Mouse (Mus musculus) G1E (cell line): ENCODE data around the gene Slc23a2.

Experiments
- CTCF ChIP-seq: IDR thresholded peaks from 2 replicates; pipeline ENCODE4 v1.5.1; 2012; ENCODE audit warnings: low read depth, low read length, inconsistent platforms, mixed read lengths
- POLR2AphosphoS5 ChIP-seq: IDR thresholded peaks from 2 replicates; pipeline ENCODE4 v1.6.1; 2012; ENCODE audit warnings: low read depth, low read length, inconsistent platforms; ENCODE audit not compliant: insufficient replicate concordance

GRCm38 (mm10) chr2:132092722-132093121 is 52.2 kb downstream of the Slc23a2 start:
- TF ChIP-seq CTCF, result no peak
- TF ChIP-seq POLR2AphosphoS5, result no peak
